Mouse (Mus musculus): ENCODE measurements around the gene Tulp3.

The Tulp3 gene

DNA sequence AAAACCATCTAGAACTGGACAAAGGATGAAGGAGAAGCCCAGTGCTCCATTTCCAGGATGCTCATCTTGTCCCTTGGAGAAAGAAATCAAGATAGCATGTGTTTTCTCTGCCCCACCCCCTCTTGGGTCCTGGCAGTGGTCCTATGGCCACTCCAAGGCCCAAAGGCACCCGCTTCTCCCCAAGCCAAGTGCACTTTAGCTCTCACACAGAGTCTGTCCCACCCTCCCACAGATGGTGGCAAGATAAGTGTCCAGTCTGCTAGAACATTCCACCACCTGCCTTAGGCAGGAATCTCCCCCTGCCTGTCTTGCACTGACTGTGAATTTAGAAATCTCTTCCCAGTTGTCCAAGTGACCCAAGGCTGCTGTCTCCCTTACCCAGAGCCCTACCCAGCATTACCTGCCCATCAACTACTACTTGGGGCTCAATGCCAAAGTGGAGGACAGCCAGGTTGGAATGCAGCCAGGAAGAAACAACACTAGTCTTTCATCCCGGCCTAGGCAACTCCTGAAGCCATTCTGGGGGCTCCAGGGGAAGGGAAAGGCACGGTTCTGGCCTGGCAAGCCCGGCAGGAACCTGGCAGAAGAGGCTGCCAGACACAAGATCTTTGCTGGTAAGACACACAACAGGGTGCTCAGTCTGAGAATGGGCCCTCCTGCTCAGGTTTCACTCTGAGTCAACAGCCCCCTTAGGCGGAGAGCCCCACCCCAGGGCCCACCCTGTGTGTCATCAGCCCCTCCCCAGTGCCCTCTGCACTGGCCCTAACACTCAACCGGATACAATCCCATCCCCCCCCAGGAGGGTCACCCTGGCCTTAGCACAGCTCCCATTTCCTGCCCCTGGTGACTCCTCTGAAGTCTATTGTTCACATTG is 59.5 kb downstream of the Tulp3 start:
- no peak for DNase-seq

DNA sequence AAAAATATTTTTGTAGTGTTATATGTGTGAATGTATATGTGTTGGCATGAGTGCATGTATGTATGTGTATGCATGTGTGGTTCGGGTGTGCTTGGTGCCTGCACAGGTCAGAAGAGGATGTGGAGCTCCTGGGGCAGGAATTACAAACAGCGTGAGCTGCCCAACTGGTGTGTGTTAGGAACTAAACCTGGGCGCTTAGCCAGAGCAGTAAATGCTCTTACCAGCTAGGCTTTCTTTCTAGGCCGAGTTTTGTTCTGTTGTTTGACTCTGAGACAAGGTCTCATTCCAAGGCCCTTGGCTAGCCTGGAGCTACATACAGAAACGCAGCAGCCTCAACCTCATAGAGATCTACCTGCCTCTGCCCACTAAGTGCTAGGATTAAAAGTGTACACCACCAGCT is 64.4 kb downstream of the Tulp3 start:
- DNase-seq = no peak

DNA sequence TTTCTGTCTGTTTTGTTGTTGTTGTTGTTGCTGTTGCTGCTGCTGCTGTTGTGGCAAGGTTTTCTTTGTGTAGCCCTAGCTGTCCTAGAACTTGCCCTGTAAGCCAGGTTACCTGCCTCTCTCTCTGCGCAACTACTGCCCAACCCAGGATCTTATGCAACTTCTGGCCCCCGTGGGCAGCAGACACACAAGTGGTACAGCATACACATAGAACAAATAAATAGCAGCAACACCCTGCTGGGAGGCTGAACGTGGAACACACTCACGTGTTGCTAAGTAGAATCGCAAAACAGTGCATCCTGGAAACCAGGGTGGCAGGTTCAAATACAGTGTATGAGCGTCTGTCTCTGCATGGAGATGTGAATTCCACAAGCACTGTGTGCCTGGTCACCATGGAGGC is 67.0 kb downstream of the Tulp3 start:
- no peak for DNase-seq

DNA sequence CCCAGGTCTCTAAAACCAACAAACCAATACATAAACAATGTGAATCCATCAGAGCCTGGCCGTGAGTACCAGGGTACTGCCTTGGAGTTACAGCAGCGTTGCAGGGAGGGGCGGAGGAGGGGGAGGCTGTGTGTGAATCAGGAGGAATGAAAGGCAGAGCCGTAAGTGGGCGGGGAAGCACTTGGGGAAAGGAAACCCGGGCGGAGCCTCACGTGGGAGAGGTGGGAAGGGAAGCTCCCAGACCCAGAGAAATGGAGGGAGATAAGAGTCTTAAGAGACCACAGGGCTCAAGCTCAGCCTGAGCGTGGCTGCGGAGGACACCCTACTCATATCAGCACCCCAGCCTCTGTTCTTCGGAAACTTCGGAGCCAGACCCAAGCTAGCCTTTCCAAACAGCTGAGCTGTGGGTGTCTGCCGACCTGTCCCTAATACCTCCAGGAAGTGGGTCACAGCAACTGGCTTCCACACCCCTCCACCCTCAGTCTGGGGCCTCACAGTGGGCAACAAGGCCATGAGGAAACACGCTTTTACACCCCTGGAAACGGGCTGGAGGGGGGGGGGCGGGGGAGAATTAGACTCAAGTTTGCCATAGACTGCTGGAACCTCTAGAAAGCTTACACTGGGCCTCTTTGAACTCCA is 69.7 kb downstream of the Tulp3 start:
- DNase-seq = no peak

DNA sequence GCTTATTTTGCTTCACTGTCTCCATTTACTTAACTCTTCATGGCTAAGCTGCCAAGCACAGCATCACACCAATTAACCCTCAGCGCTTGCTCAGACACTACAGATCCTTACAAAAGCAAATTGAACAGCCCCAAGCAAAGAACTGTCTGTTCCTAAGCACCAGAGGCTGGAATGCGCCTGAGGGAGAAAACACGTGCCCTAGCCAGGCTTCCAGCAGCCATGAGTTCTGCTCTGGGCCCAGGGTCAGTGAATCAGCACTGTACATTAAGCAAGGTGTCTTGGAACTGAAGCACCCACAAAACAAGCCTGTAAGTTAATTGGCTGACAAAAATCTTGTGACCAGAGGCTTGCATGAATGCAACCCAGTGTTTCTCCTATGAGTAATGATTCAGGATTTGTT is 73.5 kb downstream of the Tulp3 start:
- no peak for DNase-seq

DNA sequence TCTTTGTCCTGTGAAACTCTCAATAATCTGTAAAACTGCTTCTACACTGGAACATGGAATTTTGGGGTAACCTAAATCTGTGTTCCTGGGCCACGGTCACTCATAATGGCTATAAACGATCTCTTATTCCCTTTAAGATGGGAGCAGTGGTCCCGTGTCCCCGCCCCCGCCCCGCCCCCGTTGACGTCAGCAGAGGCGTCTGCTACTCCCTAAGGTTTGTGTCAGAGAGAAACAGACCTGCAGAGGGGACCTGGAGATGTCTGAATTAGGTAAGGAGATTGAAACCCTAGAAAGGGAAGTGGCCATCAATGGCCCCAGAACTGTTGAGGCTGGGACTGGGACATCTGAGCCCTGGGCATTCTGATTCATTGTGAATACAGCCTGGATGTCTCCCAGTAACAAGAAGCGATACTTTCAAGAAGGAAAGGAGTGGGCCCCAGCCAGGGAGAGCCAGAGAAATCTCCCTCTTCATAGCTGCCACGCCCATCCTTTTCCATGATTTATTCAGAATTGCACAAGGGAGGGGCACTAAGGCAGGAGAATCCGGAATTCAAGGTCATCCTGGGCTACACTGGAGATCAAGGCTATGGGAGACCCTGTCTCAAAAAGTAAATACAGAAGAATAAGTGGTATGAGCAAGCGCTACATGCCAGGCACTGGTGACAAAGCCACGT is 75.0 kb downstream of the Tulp3 start:
- no peak for DNase-seq

DNA sequence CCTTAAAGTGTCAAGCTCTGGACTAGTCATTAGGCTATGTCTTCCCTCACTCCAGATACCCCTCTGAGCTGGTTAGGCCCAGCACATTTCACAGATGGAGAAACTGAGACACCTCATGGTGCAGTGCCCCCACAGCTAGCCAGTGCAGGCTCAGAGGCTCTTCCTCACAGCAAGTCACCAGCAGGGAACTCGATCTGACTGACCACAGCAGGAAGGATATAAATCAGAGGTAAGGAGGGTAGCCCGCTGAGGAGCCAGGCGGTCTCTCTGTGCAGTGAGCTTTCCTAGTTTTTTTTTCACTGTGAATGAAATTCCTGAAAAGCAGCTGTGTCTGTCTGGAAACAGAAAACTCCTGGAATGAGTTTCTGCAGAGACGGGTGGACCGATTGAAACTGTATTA is 76.0 kb downstream of the Tulp3 start:
- DNase-seq = no peak

DNA sequence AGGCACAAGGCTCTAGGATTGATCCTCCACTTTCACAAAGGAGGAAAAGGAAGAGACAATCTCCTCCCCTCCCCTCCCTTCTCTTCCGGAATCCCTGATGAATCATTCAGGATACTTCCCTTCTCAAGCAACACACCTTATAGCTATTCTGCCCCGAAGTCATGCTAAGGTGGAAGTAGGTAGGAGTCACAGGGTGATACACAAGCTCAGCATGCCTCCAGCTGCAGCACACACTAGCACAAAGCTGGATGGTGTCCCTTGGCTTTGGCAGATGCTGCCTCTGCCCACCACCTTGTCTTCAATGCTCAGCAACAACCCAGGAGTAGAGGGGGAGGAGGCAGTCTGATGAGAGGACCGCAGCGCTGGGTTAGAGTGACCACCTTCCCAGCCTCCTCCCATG is 76.6 kb downstream of the Tulp3 start:
- no peak for DNase-seq

DNA sequence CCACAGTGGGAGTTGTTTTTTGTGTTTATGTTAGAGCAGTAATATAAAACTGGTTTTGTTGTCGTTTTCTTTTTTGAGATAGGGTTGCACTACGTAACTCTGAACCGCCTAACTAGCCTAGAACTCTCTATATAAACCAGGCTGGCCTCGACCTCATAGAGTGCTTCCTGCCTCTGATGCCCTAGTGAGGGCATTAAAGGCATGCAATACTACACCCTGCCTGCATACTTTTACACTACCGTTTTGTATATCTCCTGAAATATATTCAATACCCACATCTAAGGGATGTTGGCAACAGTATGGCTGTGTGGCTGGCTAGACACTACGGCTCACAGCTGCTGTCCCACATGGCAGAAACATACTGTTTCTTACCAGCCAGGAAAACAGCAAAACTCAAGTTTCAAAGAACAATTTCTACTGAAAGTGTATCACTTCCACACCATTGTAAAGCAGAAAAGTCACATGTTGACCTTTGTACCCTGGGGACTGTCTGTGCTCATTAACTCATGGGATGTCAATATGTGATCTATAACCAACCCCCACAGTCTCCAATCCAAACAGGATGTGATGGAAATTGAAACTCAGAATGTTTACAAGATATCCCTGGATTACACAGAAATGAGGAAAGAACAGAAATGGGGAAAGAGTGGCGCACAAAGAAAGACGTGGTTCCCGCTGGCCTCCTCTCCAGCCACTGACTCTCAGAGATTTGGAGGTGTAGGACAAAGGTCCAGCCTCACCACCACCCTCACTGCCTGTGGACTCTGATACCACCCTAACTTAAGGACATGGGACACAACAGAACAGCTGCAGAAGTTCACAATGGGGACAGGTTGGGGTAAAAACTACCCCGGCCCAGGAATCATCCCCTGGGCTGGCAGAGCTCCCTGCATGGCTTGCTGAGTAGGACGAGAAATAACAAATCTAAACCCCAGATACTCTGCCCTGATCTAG is 78.2 kb downstream of the Tulp3 start:
- DNase-seq = no peak

DNA sequence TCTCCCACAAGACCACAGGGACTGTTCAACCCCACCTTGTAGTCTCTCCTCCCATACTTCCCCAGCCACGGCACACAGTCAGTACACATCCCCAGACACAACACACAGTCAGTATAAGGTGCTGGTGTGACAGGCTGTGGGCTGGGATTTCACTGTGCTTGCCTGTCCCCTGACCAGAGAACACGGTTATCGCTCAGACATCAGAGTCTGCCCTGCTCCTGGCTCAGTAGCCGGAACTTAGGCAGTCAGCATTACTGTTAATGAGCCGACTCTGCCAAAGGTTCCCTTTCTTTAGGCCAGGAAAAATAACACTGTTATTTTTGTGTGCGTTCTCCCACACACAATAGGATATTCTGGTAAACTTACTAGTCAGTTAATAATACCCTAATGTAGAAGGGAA is 79.3 kb downstream of the Tulp3 start:
- DNase-seq = no peak

DNA sequence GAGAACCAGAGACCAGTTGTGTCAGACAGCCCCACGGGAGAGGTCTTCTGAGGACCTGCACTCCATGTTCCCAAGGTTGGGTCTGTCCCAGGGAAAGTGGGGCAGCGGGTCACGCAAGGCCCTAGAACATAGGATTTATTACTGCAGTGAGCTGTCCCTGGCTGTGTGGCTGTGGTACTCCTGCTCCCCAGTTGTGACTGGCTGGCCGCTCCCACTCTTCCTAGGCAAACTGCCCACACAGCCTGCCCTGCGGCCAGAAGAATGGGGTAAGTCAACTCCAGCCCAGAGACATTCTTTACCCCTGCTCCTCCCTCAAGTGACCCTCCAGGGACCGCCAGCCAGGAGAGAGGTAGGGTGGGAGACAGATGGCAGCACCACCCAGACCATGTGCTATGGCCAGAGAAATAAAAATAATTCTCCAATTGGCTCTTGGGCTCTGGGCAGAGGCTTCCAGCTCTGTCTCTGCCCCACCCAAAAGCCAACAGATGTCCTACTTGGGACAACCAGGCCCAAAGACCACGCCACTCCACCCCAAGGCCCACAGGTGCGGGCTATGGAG is 80.1 kb downstream of the Tulp3 start:
- DNase-seq = no peak

DNA sequence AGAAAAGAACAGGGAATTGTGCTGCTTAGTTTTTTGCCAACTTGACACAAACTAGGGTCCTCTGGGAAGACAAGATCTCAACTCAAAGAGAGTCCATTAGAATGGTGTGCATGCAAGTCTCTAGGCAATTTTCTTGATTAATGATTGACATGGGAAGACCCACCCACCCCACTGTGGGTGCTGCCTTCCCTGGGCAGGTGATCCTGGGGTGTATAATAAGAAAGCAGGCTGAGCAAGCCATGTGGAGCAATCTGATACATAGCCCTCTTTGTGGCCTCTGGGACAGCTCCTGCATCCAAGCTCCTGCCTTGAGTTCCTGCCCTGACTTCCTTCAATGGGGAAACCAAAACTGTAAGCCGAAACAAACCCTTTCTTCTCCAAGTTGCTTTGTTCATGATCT is 82.1 kb downstream of the Tulp3 start:
- DNase-seq = no peak

DNA sequence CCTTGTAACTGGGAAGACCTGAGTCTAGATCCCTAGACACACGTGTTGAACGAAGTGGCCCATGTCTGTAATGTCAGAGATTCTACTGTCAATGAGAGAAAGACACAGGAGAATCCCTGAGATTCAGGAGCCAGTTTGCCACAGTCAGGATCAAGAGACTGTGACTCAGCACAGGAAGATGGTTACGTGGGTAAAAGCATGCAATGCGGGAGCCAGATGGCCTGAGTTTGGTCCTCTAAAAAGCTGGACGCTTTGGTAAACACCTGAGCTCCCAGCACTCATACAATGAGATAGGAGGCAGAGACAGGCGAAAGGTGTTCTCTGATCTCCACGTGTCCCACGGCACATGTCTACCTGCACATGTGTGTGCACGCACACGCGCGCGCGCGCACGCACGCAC is 82.9 kb downstream of the Tulp3 start:
- no peak for DNase-seq
